Mouse (Mus musculus) cerebellum, adult 2 months (tissue): Measurements from ENCODE around the gene Ppm1h. TPM values are rescaled to one million over a fixed set of nuclear protein-coding genes. Genes with fewer than 3 reads are reported as not detected.
A peak's percentile ranks its signal among the peaks of the same experiment; 100 is the strongest.

ENCODE experiments used
- DNase-seq, 2 experiments: peaks; one replicate each; pipeline ENCODE4 v3.0.0; 2021
- H3K27ac ChIP-seq: fragments of 200-500 bp; 2 replicates; pipeline ENCODE4 v1.5.1; 2012; ENCODE audit warnings: low read length, control low read depth, inconsistent platforms; ENCODE audit not compliant: insufficient read depth
- H3K27me3 ChIP-seq: fragments of 200-500 bp; 2 replicates; pipeline ENCODE4 v1.6.1; 2012; ENCODE audit warnings: inconsistent platforms, mild to moderate bottlenecking, low read length, moderate library complexity; ENCODE audit not compliant: control insufficient read depth, insufficient read depth
- H3K4me1 ChIP-seq: fragments of 200-500 bp; 2 replicates; pipeline ENCODE4 v1.6.1; 2011; ENCODE audit warnings: low read length; ENCODE audit not compliant: control insufficient read depth, insufficient read depth
- H3K4me3 ChIP-seq: fragments of 200-500 bp; replicated peaks from 2 replicates; pipeline ENCODE3; 2011; ENCODE audit warnings: mild to moderate bottlenecking, low read depth, low read length, control low read depth; ENCODE audit not compliant: insufficient read depth
- CTCF ChIP-seq: fragments of 200-500 bp; IDR thresholded peaks from 2 replicates; pipeline ENCODE4 v1.5.1; 2011; ENCODE audit warnings: low read depth, mild to moderate bottlenecking, control low read depth, low read length, moderate library complexity, borderline replicate concordance; ENCODE audit not compliant: insufficient read depth
- POLR2A ChIP-seq: fragments of 200-500 bp; IDR thresholded peaks from 2 replicates; pipeline ENCODE4 v1.6.1; 2011; ENCODE audit warnings: low read length, control low read depth, borderline replicate concordance; ENCODE audit not compliant: insufficient read depth
- WGBS: fragments of 180-500 bp; shearing (Covaris S2); methylation state at CpG from one replicate; pipeline ENCODE4 v1.1.7; 2018; 5-methylcytosine and 5-hydroxymethylcytosine counted together
- polyA plus RNA-seq: library from polyadenylated mRNA; depleted of rRNA; stranded (reverse); fragments of >200 nt; gene quantifications from 2 replicates; pipeline ENCODE4 v1.2.3, GENCODE M21; 2012

The Ppm1h gene
- polyA plus RNA-seq, 1 experiment: 30.4 TPM

- WGBS: 88% methylated on average over 17 of the region's 17 CpGs
Observed at GRCm38 (mm10) chr10:122862386-122863023, 183.9 kb downstream of the Ppm1h start.

GRCm38 (mm10) chr10:122869865-122870503, 191.4 kb downstream of the Ppm1h start:
- no peak for DNase-seq
- Histone ChIP-seq H3K27ac (no peak overlapping the region), H3K27me3 (no peaks in the 10 kb centered on the region), H3K4me3 (no peak overlapping the region), H3K4me1 (no peaks in the 10 kb centered on the region)
- 83% methylated on average over 8 of the region's 8 CpGs for WGBS
- no peak for TF ChIP-seq CTCF

More at GRCm38 (mm10) chr10:122862386-122863023, 183.9 kb downstream of the Ppm1h start:
- peaks cover 3% of the 10 kb centered on the region; the same call in 1 of the 2 replicates for H3K4me1 ChIP-seq
- DNase-seq: no peak
- no peaks in the 10 kb centered on the region for H3K27me3 ChIP-seq
- TF ChIP-seq CTCF (no peak), POLR2A (no peak)
- no peak overlapping the region for H3K4me3 ChIP-seq
- H3K27ac ChIP-seq: no peak overlapping the region

- Histone ChIP-seq H3K4me3 (no peak overlapping the region), H3K27ac (no peak overlapping the region), H3K27me3 (no peaks in the 10 kb centered on the region), H3K4me1 (peaks cover 2% of the 10 kb centered on the region; the same call in 1 of the 2 replicates)
- WGBS: 84% methylated on average over 3 of the region's 3 CpGs
- TF ChIP-seq CTCF (no peak), POLR2A (no peak)
- no peak for DNase-seq
Observed at GRCm38 (mm10) chr10:122870848-122871494, 192.4 kb downstream of the Ppm1h start.

GRCm38 (mm10) chr10:122872720-122873119, 194.2 kb downstream of the Ppm1h start:
- Histone ChIP-seq H3K27me3 (no peaks in the 10 kb centered on the region), H3K4me3 (no peak overlapping the region), H3K27ac (no peak overlapping the region), H3K4me1 (peaks cover 10% of the 10 kb centered on the region)
- DNase-seq: no peak
- TF ChIP-seq POLR2A (no peak), CTCF (no peak)
- WGBS: 71% methylated on average over 8 of the region's 8 CpGs

- Histone ChIP-seq H3K27ac (peak overlapping the region; percentile 55), H3K4me1 (peaks cover 22% of the 10 kb centered on the region), H3K27me3 (no peaks in the 10 kb centered on the region), H3K4me3 (no peak overlapping the region)
- WGBS: 14% methylated on average over 4 of the region's 4 CpGs
- peak; percentile 54 to 57 for DNase-seq
- TF ChIP-seq CTCF (no peak), POLR2A (no peak)
Observed at GRCm38 (mm10) chr10:122876964-122877363, 198.4 kb downstream of the Ppm1h start.

DNA sequence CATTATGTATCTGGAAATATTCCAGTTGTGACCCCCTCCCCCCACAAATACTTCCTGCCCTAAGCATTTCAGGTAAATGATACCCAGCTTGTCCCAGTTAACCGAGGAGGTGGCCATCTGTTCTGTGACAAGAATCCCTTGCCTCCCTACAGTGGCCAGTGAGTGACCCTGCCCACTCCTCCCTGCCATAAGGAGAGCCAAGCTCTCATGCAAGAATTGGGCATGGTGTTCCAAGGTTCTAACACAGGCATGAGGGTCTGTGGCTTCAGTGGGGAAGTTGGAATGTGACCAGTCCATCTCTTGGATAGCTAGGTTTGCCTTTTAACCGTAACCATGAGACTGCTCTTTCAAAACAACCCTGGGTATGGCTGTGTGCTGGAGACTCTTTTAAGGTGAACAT, 198.9 kb downstream of the Ppm1h start:
- Histone ChIP-seq H3K27me3 (no peaks in the 10 kb centered on the region), H3K4me1 (peaks cover 22% of the 10 kb centered on the region), H3K4me3 (no peak overlapping the region), H3K27ac (peak overlapping the region; percentile 74)
- 25% methylated on average over 2 of the region's 2 CpGs for WGBS
- TF ChIP-seq POLR2A (no peak), CTCF (no peak)
- DNase-seq: peak; percentile 55 to 72

DNA sequence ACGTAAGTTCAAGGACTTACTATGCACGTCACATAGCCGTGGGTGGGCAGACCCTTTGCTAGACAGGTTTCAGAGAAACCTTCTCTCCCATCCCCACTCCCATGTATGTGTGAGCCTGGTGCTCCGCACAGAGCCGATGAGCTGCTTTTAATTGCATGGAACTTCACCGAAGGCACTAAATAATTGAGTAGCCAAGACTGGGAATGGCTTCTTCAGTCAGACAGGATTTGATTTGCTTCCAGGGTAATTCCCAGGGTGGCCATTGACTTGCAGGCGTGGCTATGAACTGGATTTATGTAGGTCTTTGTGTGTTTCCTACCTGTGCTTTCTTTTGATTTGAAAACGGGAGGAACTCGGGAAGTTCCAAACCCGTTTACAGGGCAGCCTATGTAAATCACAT, 202.9 kb downstream of the Ppm1h start:
- Histone ChIP-seq H3K4me3 (no peak overlapping the region), H3K4me1 (peaks cover 43% of the 10 kb centered on the region), H3K27ac (no peak overlapping the region), H3K27me3 (no peaks in the 10 kb centered on the region)
- TF ChIP-seq POLR2A (no peak), CTCF (no peak)
- no peak for DNase-seq
- 77% methylated on average over 10 of the region's 10 CpGs for WGBS
